Mouse (Mus musculus) lung, adult 2 months (tissue): ENCODE data around the gene Elavl1. TPM values are rescaled to one million over a fixed set of nuclear protein-coding genes. Genes with fewer than 3 reads are reported as not detected.
A peak's percentile ranks its signal among the peaks of the same experiment; 100 is the strongest.

Experiments
- DNase-seq: peaks from one replicate; pipeline ENCODE4 v3.0.0; 2022
- H3K4me1 ChIP-seq: fragments of 200-500 bp; 2 replicates; pipeline ENCODE4 v1.6.1; 2011; ENCODE audit warnings: low read length; ENCODE audit not compliant: control insufficient read depth, insufficient read depth
- H3K4me3 ChIP-seq: fragments of 200-500 bp; replicated peaks from 2 replicates; pipeline ENCODE3; 2011; ENCODE audit warnings: low read depth, mild to moderate bottlenecking, control low read depth, low read length; ENCODE audit errors: extremely low read depth
- CTCF ChIP-seq: fragments of 200-500 bp; IDR thresholded peaks from 2 replicates; pipeline ENCODE4 v1.5.1; 2011; ENCODE audit warnings: mild to moderate bottlenecking, low read length, control low read depth; ENCODE audit not compliant: insufficient read depth
- POLR2A ChIP-seq: fragments of 200-500 bp; IDR thresholded peaks from 2 replicates; pipeline ENCODE4 v1.6.1; 2011; ENCODE audit warnings: low read depth, mild to moderate bottlenecking, control low read depth, low read length, borderline replicate concordance; ENCODE audit errors: extremely low read depth
- WGBS: fragments of 180-500 bp; shearing (Covaris S2); methylation state at CpG from one replicate; pipeline ENCODE4 v1.1.7; 2018; 5-methylcytosine and 5-hydroxymethylcytosine counted together
- polyA plus RNA-seq: library from polyadenylated mRNA; depleted of rRNA; stranded (reverse); fragments of >200 nt; gene quantifications from 2 replicates; pipeline ENCODE4 v1.2.3, GENCODE M21; 2012

Elavl1 gene
- polyA plus RNA-seq, 1 experiment: 23.9 TPM

DNA sequence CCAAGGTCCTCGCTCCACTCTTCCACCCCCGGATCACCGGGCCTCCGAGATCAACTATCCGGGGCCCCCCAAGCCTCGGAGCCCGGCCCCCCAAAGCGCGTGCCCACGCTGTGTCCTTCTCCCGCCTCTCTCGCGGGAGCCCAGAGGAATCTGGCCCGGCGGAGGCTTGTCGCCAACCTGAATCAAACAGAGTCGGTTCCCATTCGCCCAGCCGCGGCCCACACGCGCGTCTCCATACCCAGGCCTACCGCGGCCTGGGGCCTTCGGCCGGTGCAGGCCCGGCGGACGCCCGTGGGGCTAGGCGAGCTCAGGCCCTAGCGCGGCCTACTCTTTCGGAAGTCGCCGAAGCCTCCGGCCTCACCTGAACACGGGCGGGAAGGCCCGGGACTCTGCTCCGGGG is 688 bp downstream of the Elavl1 start:
- TF ChIP-seq CTCF (no peak), POLR2A (no peak)
- WGBS: under 1% methylated on average over 42 of the region's 42 CpGs
- DNase-seq: no peak

DNA sequence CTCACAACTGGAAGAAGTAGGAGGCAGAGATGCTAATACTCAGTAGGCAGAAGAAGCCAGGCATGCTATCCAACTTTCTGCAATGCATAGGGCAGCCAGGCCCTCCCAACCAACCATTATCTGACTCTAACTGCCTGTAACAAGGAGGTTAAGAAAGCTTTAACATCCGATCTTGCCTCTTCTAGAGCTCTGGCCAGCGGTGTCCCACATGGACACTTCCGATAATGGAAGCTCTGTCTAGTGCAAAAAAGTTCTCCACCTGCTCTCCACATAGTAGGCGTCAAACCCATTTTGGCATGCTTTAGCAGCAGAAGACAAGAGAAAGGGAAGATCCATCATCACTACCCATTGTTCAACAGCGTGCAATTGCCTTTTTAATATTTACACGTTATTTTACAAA is 1.3 kb downstream of the Elavl1 start:
- Histone ChIP-seq H3K4me1 (peaks cover 11% of the 10 kb centered on the region), H3K4me3 (peak overlapping the region; percentile 66)
- DNase-seq: no peak
- TF ChIP-seq CTCF (no peak), POLR2A (no peak)
- WGBS: under 1% methylated on average over 6 of the region's 6 CpGs

More for the DNA sequence above, 688 bp downstream of the Elavl1 start:
- Histone ChIP-seq H3K4me1 (peaks cover 11% of the 10 kb centered on the region), H3K4me3 (peak overlapping the region; percentile 66)

DNA sequence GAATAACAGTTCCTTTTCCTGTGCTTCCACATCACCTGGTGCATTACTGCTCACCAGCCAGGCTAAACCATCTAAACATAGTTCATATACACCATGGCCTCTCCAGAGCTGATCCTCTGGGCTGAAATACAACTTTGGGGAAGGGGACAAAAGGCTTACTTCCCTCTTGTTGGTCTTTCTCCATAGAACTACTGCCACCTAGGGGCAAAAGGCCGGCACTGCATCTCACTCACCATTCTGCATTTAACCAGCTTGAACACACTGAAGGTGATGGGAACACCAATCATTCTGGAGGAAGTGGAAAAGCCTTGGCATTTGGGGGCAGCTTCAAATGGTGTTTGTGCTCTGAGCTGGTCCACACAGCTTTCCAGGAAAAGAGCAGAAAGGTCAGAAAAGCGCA is 2.7 kb downstream of the Elavl1 start:
- Histone ChIP-seq H3K4me3 (no peak overlapping the region), H3K4me1 (peaks cover 11% of the 10 kb centered on the region)
- WGBS: 29% methylated on average over 2 of the region's 2 CpGs
- TF ChIP-seq CTCF (peak; percentile 65; the same call in 1 of the 2 replicates), POLR2A (no peak)
- DNase-seq: peak; percentile 68

DNA sequence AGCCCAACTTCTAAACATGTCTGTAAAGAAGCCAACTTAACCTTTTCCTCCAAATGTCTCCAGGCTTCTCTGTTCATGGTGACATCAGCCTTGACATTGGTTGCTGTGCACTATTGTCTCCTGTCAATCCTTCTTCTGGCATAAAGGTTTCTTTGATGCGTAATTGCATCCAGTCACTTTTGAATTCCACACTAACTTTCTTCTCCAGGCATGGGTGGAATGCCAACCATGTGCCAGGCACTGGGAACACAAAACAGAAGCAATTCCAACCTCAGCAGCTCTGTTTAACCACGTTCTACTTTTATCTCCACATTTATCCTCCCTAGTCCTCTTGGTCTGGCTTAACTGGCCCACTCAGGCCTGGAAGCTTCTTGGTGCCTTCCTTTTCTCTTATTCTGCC is 4.2 kb downstream of the Elavl1 start:
- TF ChIP-seq CTCF: no peak
- no peak for TF ChIP-seq POLR2A
- H3K4me3 ChIP-seq: no peak overlapping the region
- 51% methylated on average over 2 of the region's 2 CpGs for WGBS
- H3K4me1 ChIP-seq: peaks cover 11% of the 10 kb centered on the region
- no peak for DNase-seq

DNA sequence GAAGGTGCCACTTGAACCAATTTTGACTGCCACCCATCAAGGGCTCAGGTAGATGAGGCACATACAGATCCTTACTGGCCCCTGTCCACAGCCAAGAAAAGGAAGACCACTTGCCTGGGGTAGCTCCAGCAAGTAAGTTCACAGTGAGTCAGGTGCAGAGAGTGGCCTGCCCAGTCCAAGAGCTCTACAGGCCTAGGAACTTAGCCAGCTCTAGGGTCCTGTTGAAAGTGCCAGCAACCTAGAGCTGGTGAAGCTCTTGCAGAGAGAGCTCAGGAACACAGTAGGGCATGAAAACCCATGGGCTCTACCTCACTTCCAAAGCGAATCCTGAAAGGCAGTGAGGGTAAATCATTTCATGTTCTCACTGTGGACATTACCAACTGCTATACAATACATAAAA is 4.8 kb downstream of the Elavl1 start:
- Histone ChIP-seq H3K4me3 (no peak overlapping the region), H3K4me1 (peaks cover 7% of the 10 kb centered on the region)
- DNase-seq: no peak
- 91% methylated on average over 1 of the region's 1 CpGs for WGBS
- no peak for TF ChIP-seq POLR2A
- TF ChIP-seq CTCF: no peak

DNA sequence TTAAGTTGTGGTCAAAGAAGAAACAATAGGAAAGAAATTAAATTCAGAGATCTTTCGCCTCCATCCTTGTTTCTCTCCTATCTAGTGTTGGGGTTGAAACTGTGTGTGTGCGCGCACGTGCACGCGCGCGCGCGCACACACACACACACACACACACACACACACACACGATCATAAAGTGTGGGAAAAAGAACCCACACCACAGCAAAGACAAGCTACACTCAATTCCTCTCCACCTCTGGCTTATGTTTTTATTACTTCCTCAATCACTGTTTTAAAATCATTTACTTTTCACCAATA is 5.7 kb downstream of the Elavl1 start:
- WGBS: 90% methylated on average over 11 of the region's 11 CpGs
- DNase-seq: no peak

DNA sequence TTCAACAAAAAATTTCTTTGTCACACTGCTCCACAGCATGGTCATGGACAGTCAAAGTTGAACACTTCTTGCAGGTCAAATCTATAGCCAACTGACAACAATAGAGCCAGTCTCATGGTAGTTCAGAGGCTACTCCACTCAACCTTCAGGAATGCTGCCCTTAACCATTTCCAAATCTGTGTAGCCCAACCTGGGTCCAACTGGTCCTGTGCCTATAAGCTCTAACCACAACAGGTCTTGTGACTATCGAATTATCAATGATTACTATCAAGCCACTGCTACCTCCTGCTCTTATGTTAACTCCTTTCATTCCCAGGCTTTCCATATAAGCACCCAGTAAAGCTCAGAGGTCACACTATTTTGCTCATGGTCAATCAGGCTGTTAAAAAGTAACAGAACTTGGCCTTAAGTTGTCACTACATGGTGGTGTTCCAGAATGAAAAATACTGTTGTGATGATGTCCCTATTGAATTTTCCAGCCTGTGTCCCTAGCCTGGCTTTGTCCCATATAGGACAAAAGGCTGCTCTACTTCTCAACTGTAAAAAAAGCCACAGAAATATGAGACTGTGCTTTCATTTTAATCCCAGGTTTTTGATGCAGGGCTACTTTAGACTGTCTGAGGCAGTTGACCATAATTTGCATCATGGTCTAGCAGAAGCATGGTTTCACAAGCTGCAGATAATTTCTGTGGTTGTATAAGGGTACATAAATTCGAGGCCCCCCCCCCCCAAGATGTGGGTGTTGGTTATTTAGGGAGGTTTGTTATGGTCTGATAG is 6.2 kb downstream of the Elavl1 start:
- no peak overlapping the region for H3K4me3 ChIP-seq
- WGBS: 67% methylated on average over 2 of the region's 2 CpGs
- no peak for TF ChIP-seq CTCF
- no peak for TF ChIP-seq POLR2A
- H3K4me1 ChIP-seq: peaks cover 10% of the 10 kb centered on the region
- DNase-seq: no peak

More for the DNA sequence above, 5.7 kb downstream of the Elavl1 start:
- H3K4me3 ChIP-seq: no peak overlapping the region
- TF ChIP-seq CTCF: no peak
- TF ChIP-seq POLR2A: no peak
- H3K4me1 ChIP-seq: peaks cover 7% of the 10 kb centered on the region

DNA sequence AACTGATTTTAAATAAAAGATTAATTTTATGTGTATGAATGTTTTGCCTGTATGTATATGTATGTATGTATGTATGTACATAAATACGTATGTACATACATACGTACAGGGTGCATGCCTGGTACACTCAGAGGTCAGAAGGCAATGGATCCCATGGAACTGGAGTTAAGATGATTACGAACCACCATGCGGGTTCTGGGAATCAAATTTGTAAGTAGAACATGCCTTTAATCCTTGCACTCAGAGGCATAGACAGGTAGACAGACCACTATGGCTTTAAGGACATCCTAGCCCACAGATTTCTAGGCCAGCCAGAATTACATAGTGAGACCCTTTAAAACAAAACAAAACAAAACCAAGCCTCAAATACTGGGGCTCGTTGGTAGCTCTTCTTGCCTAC is 7.1 kb downstream of the Elavl1 start:
- WGBS: 84% methylated on average over 5 of the region's 5 CpGs
- TF ChIP-seq CTCF (no peak), POLR2A (no peak)
- Histone ChIP-seq H3K4me3 (no peak overlapping the region), H3K4me1 (peaks cover 10% of the 10 kb centered on the region)
- DNase-seq: no peak

DNA sequence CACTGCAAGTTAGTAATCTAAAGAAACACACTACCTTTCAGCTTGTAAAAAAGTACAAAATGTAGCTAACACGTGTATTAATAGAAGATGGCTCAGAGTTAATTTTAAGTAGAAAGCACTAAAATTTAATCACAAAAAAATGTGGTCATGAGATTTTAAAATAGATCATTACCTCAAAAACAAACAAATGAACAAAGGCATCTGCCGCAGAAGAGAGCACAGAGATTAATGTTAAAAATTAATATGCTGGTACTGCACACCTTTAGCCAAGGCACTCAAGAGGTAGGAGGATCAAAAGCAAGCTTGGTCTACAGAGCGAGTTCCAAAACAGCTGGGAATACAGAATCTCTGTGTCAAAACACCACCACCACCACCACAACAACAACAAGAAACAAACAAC is 10.4 kb downstream of the Elavl1 start:
- no peak for TF ChIP-seq POLR2A
- TF ChIP-seq CTCF: no peak
- 67% methylated on average over 3 of the region's 3 CpGs for WGBS
- no peak for DNase-seq
- peaks cover 12% of the 10 kb centered on the region for H3K4me1 ChIP-seq
- H3K4me3 ChIP-seq: no peak overlapping the region

DNA sequence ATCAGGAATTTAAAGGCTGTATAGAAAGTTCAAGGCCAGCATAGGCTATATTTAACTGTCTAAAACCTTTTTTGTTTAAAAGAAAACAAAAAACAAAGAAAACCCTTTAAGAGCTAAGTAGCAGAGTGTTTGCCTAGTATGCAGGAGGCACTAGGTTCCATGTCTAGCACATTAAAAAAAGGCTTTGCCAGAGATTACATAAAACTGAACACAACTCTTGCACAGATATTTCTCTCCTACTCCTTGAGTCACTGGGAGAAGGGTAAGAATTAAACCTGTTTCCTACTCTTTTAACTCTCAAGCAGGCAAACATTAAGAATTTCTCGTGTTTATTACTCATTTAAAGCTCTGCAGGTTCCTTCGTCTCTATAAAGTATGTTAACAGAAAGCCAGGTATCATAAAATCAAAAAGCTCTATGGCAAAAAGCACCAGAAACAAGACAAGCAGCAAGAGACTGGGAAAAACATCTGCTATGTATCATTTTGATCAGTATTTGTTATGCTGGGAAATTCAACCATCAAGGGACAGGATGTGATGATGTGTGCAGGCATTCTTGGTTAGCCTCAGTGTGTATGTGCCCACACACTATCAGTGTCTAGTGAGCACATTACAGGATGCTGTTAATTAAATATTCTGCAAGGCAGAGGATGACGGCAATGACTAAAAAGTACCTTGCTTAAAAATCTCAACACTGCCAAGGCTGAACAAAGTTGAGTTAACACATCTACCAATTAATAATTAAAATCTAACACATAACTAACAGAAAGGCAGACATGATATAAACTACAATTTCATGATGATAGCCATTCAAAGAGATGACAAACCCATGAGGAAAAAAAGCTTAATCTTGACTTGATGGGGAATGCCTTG is 11.7 kb downstream of the Elavl1 start:
- DNase-seq: no peak

More for the DNA sequence above, 11.7 kb downstream of the Elavl1 start:
- H3K4me1 ChIP-seq: peaks cover 12% of the 10 kb centered on the region
- 40% methylated on average over 3 of the region's 3 CpGs for WGBS
- TF ChIP-seq CTCF (no peak), POLR2A (no peak)
- H3K4me3 ChIP-seq: no peak overlapping the region
